Mouse (Mus musculus) heart, embryonic 15.5 days (tissue): ENCODE measurements around the gene Rad51d. TPM values are rescaled to one million over a fixed set of nuclear protein-coding genes. Genes with fewer than 3 reads are reported as not detected.

Experiments
- ATAC-seq: fragments of 200-750 bp; cut with Nextera tagmentation; replicated peaks from 2 replicates; pipeline ENCODE4 v1.8.0; 2017; ENCODE audit warnings: low read depth, moderate TSS enrichment; ENCODE audit not compliant: insufficient number of reproducible peaks, insufficient read depth, low FRiP score
- H3K27ac ChIP-seq: fragments of 300-500 bp; sonication (generic); 2 replicates; pipeline ENCODE4 v1.5.1; 2015; ENCODE audit warnings: mild to moderate bottlenecking, inconsistent platforms
- H3K27me3 ChIP-seq: fragments of 300-500 bp; sonication (generic); 2 replicates; pipeline ENCODE4 v1.6.1; 2015; ENCODE audit warnings: inconsistent platforms
- H3K36me3 ChIP-seq: fragments of 300-500 bp; sonication (generic); 2 replicates; pipeline ENCODE4 v1.6.1; 2015; ENCODE audit warnings: mild to moderate bottlenecking, inconsistent platforms
- H3K4me1 ChIP-seq: fragments of 300-500 bp; sonication (generic); replicated peaks from 2 replicates; pipeline ENCODE4 v1.6.1; 2015; ENCODE audit warnings: inconsistent platforms
- H3K4me2 ChIP-seq: fragments of 300-500 bp; sonication (generic); 2 replicates; pipeline ENCODE4 v1.6.1; 2015; ENCODE audit warnings: inconsistent platforms, mild to moderate bottlenecking, moderate library complexity
- H3K4me3 ChIP-seq: fragments of 300-500 bp; sonication (generic); 2 replicates; pipeline ENCODE4 v1.5.1; 2015; ENCODE audit warnings: mild to moderate bottlenecking, inconsistent platforms
- H3K9ac ChIP-seq: fragments of 300-500 bp; sonication (generic); 2 replicates; pipeline ENCODE4 v1.6.1; 2015; ENCODE audit warnings: mild to moderate bottlenecking, inconsistent platforms
- H3K9me3 ChIP-seq: fragments of 300-500 bp; sonication (generic); replicated peaks from 2 replicates; pipeline ENCODE4 v1.6.1; 2016; ENCODE audit warnings: inconsistent platforms
- WGBS: fragments of 180-500 bp; shearing (Covaris S2); methylation state at CpG from one replicate; pipeline ENCODE4 v1.1.7; 2015; ENCODE audit warnings: mixed read lengths; 5-methylcytosine and 5-hydroxymethylcytosine counted together
- polyA plus RNA-seq: library from polyadenylated mRNA; unstranded; fragments of >200 nt; fragmentation: Nextera tagmentation; extraction: Ambion mirVana; gene quantifications from 2 replicates; pipeline ENCODE4 v1.2.1, GENCODE M21; 2015

The Rad51d gene
- polyA plus RNA-seq, 1 experiment from 2014 or later = 11.9 TPM

- Histone ChIP-seq H3K4me3 (peak overlapping the region; percentile 6; the same call in 1 of the 2 replicates), H3K36me3 (peaks cover 19% of the 10 kb centered on the region), H3K4me2 (peak overlapping the region; percentile 52), H3K27me3 (no peaks in the 10 kb centered on the region), H3K9me3 (no peaks in the 10 kb centered on the region), H3K4me1 (peaks cover 36% of the 10 kb centered on the region), H3K27ac (peak overlapping the region; percentile 41; the same call in 1 of the 2 replicates), H3K9ac (no peak overlapping the region)
- no peak for ATAC-seq
- 7% methylated on average over 16 of the region's 16 CpGs for WGBS
These were observed 24.4 kb upstream of the Rad51d start for GRCm38 (mm10) chr11:82914711-82915352.

- peak; percentile 89 for ATAC-seq
- peak overlapping the region; percentile 92 for H3K27ac ChIP-seq
- no peaks in the 10 kb centered on the region for H3K27me3 ChIP-seq
- H3K36me3 ChIP-seq = peaks cover 5% of the 10 kb centered on the region; the same call in 1 of the 2 replicates
- peak overlapping the region; percentile 66 for H3K4me2 ChIP-seq
- WGBS = 29% methylated on average over 11 of the region's 11 CpGs
- peak overlapping the region; percentile 62 for H3K9ac ChIP-seq
- H3K9me3 ChIP-seq = no peaks in the 10 kb centered on the region
- peak overlapping the region; percentile 55 for H3K4me3 ChIP-seq
- H3K4me1 ChIP-seq = peaks cover 57% of the 10 kb centered on the region
These were observed 20.4 kb upstream of the Rad51d start for GRCm38 (mm10) chr11:82910679-82911389.

GRCm38 (mm10) chr11:82910250-82910649, 19.8 kb upstream of the Rad51d start, which contains the start of gene Unc45b:
Unc45b (plus strand) TSS chr11:82910550.
- peak within 1 kb of the TSS; percentile 66 for H3K4me2 ChIP-seq
- H3K9ac ChIP-seq = peak within 1 kb of the TSS; percentile 62
- H3K27ac ChIP-seq = peak within 1 kb of the TSS; percentile 92
- 51% methylated on average over 4 of the region's 4 CpGs for WGBS
- no peaks in the 10 kb centered on the region for H3K27me3 ChIP-seq
- H3K36me3 ChIP-seq = peaks cover 10% of the 10 kb centered on the region; the same call in 1 of the 2 replicates
- no peaks in the 10 kb centered on the region for H3K9me3 ChIP-seq
- peak within 1 kb of the TSS; percentile 55 for H3K4me3 ChIP-seq
- ATAC-seq = no peak
- peaks cover 55% of the 10 kb centered on the region for H3K4me1 ChIP-seq

GRCm38 (mm10) chr11:82908608-82908989, 18.2 kb upstream of the Rad51d start:
- WGBS = 49% methylated on average over 10 of the region's 10 CpGs
- H3K27ac ChIP-seq = no peak overlapping the region
- peak overlapping the region; percentile 80 for H3K9ac ChIP-seq
- no peak for ATAC-seq
- peak overlapping the region; percentile 86 for H3K4me3 ChIP-seq
- peaks cover 40% of the 10 kb centered on the region for H3K4me1 ChIP-seq
- peaks cover 25% of the 10 kb centered on the region for H3K36me3 ChIP-seq
- no peaks in the 10 kb centered on the region for H3K9me3 ChIP-seq
- peak overlapping the region; percentile 84 for H3K4me2 ChIP-seq
- H3K27me3 ChIP-seq = no peaks in the 10 kb centered on the region

GRCm38 (mm10) chr11:82907651-82908607, 17.5 kb upstream of the Rad51d start, which contains the start of gene Nle1:
Nle1 (minus strand) TSS chr11:82908411.
- Histone ChIP-seq H3K27me3 (no peaks in the 10 kb centered on the region), H3K36me3 (peaks cover 32% of the 10 kb centered on the region), H3K9ac (peak within 1 kb of the TSS; percentile 80), H3K27ac (no peak within 1 kb of the TSS), H3K4me2 (peak within 1 kb of the TSS; percentile 84), H3K4me3 (peak within 1 kb of the TSS; percentile 86), H3K4me1 (peaks cover 34% of the 10 kb centered on the region), H3K9me3 (no peaks in the 10 kb centered on the region)
- ATAC-seq = no peak; the same call in 1 of the 2 replicates
- 2% methylated on average over 73 of the region's 73 CpGs for WGBS

GRCm38 (mm10) chr11:82905816-82906215, 15.4 kb upstream of the Rad51d start:
- H3K4me3 ChIP-seq = no peak overlapping the region
- H3K9ac ChIP-seq = no peak overlapping the region
- H3K27ac ChIP-seq = no peak overlapping the region
- peaks cover 53% of the 10 kb centered on the region for H3K36me3 ChIP-seq
- H3K4me1 ChIP-seq = peaks cover 27% of the 10 kb centered on the region
- no peaks in the 10 kb centered on the region for H3K27me3 ChIP-seq
- H3K9me3 ChIP-seq = no peaks in the 10 kb centered on the region
- no peak overlapping the region for H3K4me2 ChIP-seq
- ATAC-seq = no peak
- 85% methylated on average over 5 of the region's 5 CpGs for WGBS

GRCm38 (mm10) chr11:82904952-82905351, 14.5 kb upstream of the Rad51d start:
- Histone ChIP-seq H3K27me3 (no peaks in the 10 kb centered on the region), H3K4me2 (no peak overlapping the region), H3K9ac (no peak overlapping the region), H3K4me3 (no peak overlapping the region), H3K36me3 (peaks cover 62% of the 10 kb centered on the region), H3K9me3 (no peaks in the 10 kb centered on the region), H3K27ac (no peak overlapping the region), H3K4me1 (peaks cover 22% of the 10 kb centered on the region)
- no peak for ATAC-seq
- WGBS = 54% methylated on average over 8 of the region's 8 CpGs

GRCm38 (mm10) chr11:82901606-82902310, 11.3 kb upstream of the Rad51d start:
- Histone ChIP-seq H3K27me3 (no peaks in the 10 kb centered on the region), H3K4me1 (no peaks in the 10 kb centered on the region), H3K9me3 (no peaks in the 10 kb centered on the region), H3K4me2 (no peak overlapping the region), H3K4me3 (no peak overlapping the region), H3K36me3 (peaks cover 65% of the 10 kb centered on the region), H3K27ac (no peak overlapping the region), H3K9ac (no peak overlapping the region)
- ATAC-seq = no peak
- 92% methylated on average over 20 of the region's 20 CpGs for WGBS

- peaks cover 50% of the 10 kb centered on the region for H3K36me3 ChIP-seq
- no peak for ATAC-seq
- H3K27ac ChIP-seq = no peak overlapping the region
- no peaks in the 10 kb centered on the region for H3K27me3 ChIP-seq
- H3K4me3 ChIP-seq = no peak overlapping the region
- H3K9me3 ChIP-seq = no peaks in the 10 kb centered on the region
- 95% methylated on average over 5 of the region's 5 CpGs for WGBS
- no peak overlapping the region for H3K9ac ChIP-seq
- H3K4me2 ChIP-seq = no peak overlapping the region
- no peaks in the 10 kb centered on the region for H3K4me1 ChIP-seq
These were observed 9.3 kb upstream of the Rad51d start for GRCm38 (mm10) chr11:82899720-82900119.

GRCm38 (mm10) chr11:82897478-82897877, 7.1 kb upstream of the Rad51d start:
- no peak for ATAC-seq
- Histone ChIP-seq H3K27me3 (peaks cover 4% of the 10 kb centered on the region; the same call in 1 of the 2 replicates), H3K4me1 (no peaks in the 10 kb centered on the region), H3K4me2 (no peak overlapping the region), H3K36me3 (peaks cover 29% of the 10 kb centered on the region), H3K9me3 (no peaks in the 10 kb centered on the region), H3K9ac (no peak overlapping the region), H3K27ac (no peak overlapping the region), H3K4me3 (no peak overlapping the region)
- WGBS = 79% methylated on average over 10 of the region's 10 CpGs
